Mouse (Mus musculus) limb, embryonic 11.5 days (tissue): ENCODE measurements around the gene Gpr146. TPM values are rescaled to one million over a fixed set of nuclear protein-coding genes. Genes with fewer than 3 reads are reported as not detected.
"Not testable (repeated sequence)": the region's sequence is repeated elsewhere in the genome, so short reads cannot be mapped to it uniquely, and the experiment has no call there.

ENCODE experiments used
- ATAC-seq: fragments of 200-750 bp; cut with Nextera tagmentation; 2 replicates; pipeline ENCODE4 v1.8.0; 2017; ENCODE audit warnings: low read depth; ENCODE audit not compliant: insufficient number of reproducible peaks, low FRiP score, low TSS enrichment
- DNase-seq: peaks from one replicate; pipeline ENCODE4 v3.0.0-alpha.2; 2015; ENCODE audit warnings: low spot score
- H3K27ac ChIP-seq: fragments of 300-500 bp; sonication (generic); replicated peaks from 2 replicates; pipeline ENCODE4 v1.5.1; 2014; ENCODE audit warnings: low read depth, mild to moderate bottlenecking, low read length
- H3K27me3 ChIP-seq: fragments of 300-500 bp; sonication (generic); 2 replicates; pipeline ENCODE4 v1.6.1; 2014; ENCODE audit warnings: mild to moderate bottlenecking, low read length, mixed read lengths; ENCODE audit not compliant: control insufficient read depth, insufficient read depth
- H3K36me3 ChIP-seq: fragments of 300-500 bp; sonication (generic); 2 replicates; pipeline ENCODE4 v1.6.1; 2014; ENCODE audit warnings: mild to moderate bottlenecking, low read length, moderate library complexity, mixed read lengths; ENCODE audit not compliant: control insufficient read depth, insufficient read depth
- H3K4me1 ChIP-seq: fragments of 300-500 bp; sonication (generic); 2 replicates; pipeline ENCODE4 v1.6.1; 2014; ENCODE audit warnings: low read length, mixed read lengths; ENCODE audit not compliant: control insufficient read depth, insufficient read depth
- H3K4me2 ChIP-seq: fragments of 300-500 bp; sonication (generic); 2 replicates; pipeline ENCODE4 v1.6.1; 2014; ENCODE audit warnings: low read depth, mild to moderate bottlenecking, moderate library complexity; ENCODE audit not compliant: severe bottlenecking
- H3K4me3 ChIP-seq: fragments of 300-500 bp; sonication (generic); 2 replicates; pipeline ENCODE4 v1.5.1; 2014; ENCODE audit warnings: low read depth, low read length
- H3K9ac ChIP-seq: fragments of 300-500 bp; sonication (generic); 2 replicates; pipeline ENCODE4 v1.6.1; 2014; ENCODE audit warnings: mild to moderate bottlenecking, low read length
- H3K9me3 ChIP-seq: fragments of 300-500 bp; sonication (generic); 2 replicates; pipeline ENCODE4 v1.6.1; 2016; ENCODE audit warnings: low read length; ENCODE audit not compliant: control insufficient read depth
- WGBS: fragments of 180-500 bp; shearing (Covaris S2); extraction: QIAGEN DNeasy Blood & Tissue Kit; methylation state at CpG from one replicate; pipeline ENCODE4 v1.1.7; 2014; 5-methylcytosine and 5-hydroxymethylcytosine counted together
- polyA plus RNA-seq: library from polyadenylated mRNA; unstranded; fragments of >200 nt; fragmentation: Nextera tagmentation; extraction: Ambion mirVana; gene quantifications from 2 replicates; pipeline ENCODE4 v1.2.1, GENCODE M21; 2014

Gene Gpr146
- polyA plus RNA-seq, 1 experiment from 2014 or later, result 1.9 TPM

DNA sequence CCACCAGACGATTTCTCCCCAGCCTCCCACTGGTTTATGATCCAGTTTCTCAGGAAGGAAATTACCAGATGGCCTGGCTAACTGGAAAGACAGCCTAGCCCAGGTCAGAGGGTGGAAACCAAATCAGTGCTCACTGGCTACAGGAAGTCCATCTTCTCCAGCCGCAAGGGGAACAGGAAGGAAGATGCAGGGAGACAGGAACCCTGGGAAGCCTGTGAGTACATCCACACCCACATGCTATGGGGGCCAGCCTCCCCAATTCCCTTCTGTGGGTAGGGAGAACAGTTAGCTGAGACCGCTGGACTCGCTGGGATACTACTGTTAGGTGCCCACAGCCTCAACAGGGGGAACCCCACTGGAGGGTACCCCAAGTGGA is 10.7 kb downstream of the Gpr146 start:
- DNase-seq (peak; percentile 48), ATAC-seq (no peak)
- H3K36me3 ChIP-seq, result no peaks in the 10 kb centered on the region; the same call in 1 of the 2 replicates
- H3K9ac ChIP-seq, result no peak overlapping the region
- no peaks in the 10 kb centered on the region for H3K27me3 ChIP-seq
- H3K4me1 ChIP-seq, result peaks cover 32% of the 10 kb centered on the region
- H3K4me2 ChIP-seq, result 0 out of 2 replicates have a peak overlapping the region, but pooled peaks have one; percentile 15
- H3K27ac ChIP-seq, result peak overlapping the region; percentile 86
- 43% methylated on average over 4 of the region's 4 CpGs for WGBS
- no peaks in the 10 kb centered on the region for H3K9me3 ChIP-seq
- no peak overlapping the region for H3K4me3 ChIP-seq

DNA sequence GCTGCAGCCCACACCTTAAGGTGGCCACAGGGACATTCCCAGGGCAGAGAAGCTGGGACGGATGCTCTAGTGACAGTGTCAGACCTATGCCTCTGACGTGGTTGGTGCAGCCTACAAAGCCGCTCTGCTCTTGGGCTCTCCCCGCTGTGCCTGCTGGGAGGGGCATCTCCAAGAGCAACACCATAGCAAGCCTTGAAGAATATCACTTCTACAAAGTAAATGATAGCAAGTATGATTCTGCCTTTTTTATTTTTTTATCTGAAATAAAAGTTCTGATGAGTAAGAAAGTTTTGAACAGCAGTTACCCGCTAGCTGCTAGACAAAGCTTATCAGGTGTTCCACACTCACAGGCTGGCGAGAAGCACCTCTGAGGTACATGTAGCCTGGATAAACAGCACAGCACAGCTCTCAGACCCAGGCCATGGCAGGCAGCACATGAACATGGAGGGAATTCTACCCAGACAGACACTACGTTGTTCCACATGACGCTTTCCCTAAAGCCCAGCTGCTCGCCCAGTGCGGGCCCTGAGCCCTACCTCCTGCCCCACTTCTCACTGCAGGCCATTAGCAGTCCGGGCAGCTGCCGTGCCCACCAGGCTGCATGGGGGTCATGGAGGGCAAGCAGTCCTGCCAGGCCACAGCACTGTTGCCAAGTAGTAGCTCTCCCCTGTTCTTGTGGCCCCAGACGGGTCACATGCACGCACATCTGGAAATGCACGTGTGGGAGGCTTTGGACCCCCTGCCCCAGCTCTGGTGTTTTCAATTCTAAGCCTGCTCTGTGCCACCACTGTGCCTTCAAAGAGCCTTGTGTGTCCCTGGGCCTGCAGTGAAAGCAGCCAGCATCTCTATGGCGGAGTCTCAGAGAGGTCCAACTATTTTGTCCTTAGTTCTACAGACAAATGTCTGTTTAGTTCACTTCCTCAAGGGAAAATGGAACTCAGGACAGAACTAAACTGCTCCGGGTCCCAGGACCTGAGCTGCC is 11.5 kb downstream of the Gpr146 start:
- Histone ChIP-seq H3K4me3 (no peak overlapping the region), H3K4me2 (no peak overlapping the region)
- ATAC-seq, result peak; percentile 14; the same call in 1 of the 2 replicates

DNA sequence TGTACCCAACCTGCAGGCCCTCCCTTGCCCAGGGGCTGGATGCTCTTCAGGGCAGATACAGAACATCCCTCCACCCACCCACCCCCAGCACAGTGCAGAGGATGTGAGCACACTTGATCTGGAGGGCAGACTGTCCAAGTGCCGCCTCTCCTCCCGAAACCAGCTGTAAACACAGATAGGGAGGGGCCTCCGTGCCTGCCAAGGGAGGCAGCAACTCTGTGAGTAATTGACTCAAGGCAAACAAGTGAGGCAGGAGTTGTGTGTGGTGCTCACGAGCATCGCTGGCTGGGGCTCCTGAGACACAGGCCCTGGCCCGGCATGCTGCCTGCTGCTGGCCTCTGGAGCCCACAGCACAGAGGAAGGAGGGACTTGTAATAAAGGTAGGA is 12.2 kb downstream of the Gpr146 start:
- peaks cover 32% of the 10 kb centered on the region for H3K4me1 ChIP-seq
- no peaks in the 10 kb centered on the region; the same call in 1 of the 2 replicates for H3K36me3 ChIP-seq
- no peaks in the 10 kb centered on the region for H3K27me3 ChIP-seq
- no peaks in the 10 kb centered on the region for H3K9me3 ChIP-seq
- H3K4me2 ChIP-seq, result no peak overlapping the region
- H3K4me3 ChIP-seq, result no peak overlapping the region
- ATAC-seq (no peak), DNase-seq (peak; percentile 55)
- no peak overlapping the region for H3K9ac ChIP-seq
- H3K27ac ChIP-seq, result peak overlapping the region; percentile 86
- 8% methylated on average over 6 of the region's 6 CpGs for WGBS

More for the DNA sequence above, 11.5 kb downstream of the Gpr146 start:
- 59% methylated on average over 17 of the region's 17 CpGs for WGBS
- no peak overlapping the region; the same call in 1 of the 2 replicates for H3K9ac ChIP-seq
- DNase-seq, result peak; percentile 44
- no peaks in the 10 kb centered on the region for H3K9me3 ChIP-seq
- no peaks in the 10 kb centered on the region; the same call in 1 of the 2 replicates for H3K36me3 ChIP-seq
- peaks cover 32% of the 10 kb centered on the region for H3K4me1 ChIP-seq
- no peaks in the 10 kb centered on the region for H3K27me3 ChIP-seq
- H3K27ac ChIP-seq, result peak overlapping the region; percentile 86

DNA sequence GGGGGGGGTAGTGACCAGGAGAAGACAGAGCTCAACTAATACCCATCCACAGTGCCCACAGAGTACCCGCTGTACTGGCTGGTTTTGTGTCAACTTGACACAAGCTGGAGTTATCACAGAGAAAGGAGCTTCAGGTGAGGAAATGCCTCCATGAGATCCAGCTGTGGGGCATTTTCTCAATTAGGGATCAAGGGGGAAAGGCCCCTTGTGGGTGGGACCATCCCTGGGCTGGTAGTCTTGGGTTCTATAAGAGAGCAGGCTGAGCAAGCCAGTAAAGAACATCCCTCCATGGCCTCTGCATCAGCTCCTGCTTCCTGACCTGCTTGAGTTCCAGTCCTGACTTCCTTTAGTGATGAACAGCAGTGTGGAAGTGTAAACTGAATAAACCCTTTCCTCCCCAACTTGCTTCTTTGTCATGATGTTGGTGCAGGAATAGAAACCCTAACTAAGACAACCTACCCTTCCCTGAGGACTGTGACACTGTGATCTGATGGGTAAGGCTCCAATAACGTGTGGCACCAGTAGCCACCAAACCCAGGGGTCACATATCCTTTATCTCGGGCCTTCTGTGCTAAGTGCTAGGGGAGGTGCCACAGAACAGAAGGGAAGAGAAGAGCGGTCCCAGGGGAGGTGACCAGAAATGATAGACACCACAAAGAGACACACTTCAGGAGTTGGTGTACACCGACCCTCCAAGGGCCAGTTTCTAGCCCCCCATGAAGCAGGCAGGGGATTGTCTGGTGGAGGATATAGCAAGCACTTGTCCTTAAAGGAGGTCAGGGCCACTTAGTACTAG is 13.0 kb downstream of the Gpr146 start:
- H3K4me1 ChIP-seq, result peaks cover 32% of the 10 kb centered on the region
- H3K9ac ChIP-seq, result 0 out of 2 replicates have a peak overlapping the region, but pooled peaks have one; percentile 7
- not testable (repeated sequence) for DNase-seq, ATAC-seq, H3K36me3 ChIP-seq, H3K27me3 ChIP-seq, H3K9me3 ChIP-seq, H3K4me3 ChIP-seq, H3K27ac ChIP-seq, H3K4me2 ChIP-seq
- WGBS, result 78% methylated on average over 5 of the region's 5 CpGs

DNA sequence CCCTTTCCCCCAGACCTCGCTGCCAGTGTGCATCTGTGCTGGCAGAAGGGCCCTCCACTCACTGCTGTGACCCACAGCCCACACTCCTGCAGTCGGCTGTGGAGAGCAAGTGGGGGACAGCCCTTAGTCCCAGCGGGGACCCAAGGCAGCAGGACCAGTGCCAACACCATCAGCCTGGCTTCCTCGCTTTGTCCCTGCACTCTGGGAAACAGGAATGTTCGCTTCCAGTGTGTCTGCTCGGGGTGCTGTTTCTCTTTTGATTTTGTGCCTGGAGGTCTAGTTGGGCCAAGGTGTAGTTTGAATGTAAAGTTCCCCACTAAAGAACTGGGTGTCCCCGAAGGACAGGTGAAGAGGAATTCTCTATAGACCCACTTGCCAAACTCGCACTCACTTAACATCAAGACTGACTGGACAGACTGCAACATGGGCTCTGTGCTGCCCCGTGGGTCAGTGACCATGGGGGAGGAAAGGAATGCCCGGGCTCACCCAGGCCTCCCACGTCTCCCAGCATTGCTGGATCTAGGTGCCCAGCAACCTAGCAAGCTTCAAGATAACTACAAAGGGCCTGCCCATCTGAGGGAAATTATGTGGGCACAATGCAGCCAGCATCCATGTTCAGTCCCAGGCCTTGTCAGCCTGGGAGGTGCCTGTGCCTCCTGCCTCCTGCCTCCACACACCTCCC is 14.0 kb downstream of the Gpr146 start:
- Histone ChIP-seq H3K4me3 (no peak overlapping the region), H3K4me2 (no peak overlapping the region), H3K9me3 (no peaks in the 10 kb centered on the region), H3K9ac (peak overlapping the region; percentile 7; the same call in 1 of the 2 replicates), H3K27ac (no peak overlapping the region), H3K27me3 (no peaks in the 10 kb centered on the region), H3K4me1 (peaks cover 32% of the 10 kb centered on the region), H3K36me3 (no peaks in the 10 kb centered on the region; the same call in 1 of the 2 replicates)
- WGBS, result 85% methylated on average over 11 of the region's 11 CpGs
- DNase-seq, result no peak
- ATAC-seq, result no peak

DNA sequence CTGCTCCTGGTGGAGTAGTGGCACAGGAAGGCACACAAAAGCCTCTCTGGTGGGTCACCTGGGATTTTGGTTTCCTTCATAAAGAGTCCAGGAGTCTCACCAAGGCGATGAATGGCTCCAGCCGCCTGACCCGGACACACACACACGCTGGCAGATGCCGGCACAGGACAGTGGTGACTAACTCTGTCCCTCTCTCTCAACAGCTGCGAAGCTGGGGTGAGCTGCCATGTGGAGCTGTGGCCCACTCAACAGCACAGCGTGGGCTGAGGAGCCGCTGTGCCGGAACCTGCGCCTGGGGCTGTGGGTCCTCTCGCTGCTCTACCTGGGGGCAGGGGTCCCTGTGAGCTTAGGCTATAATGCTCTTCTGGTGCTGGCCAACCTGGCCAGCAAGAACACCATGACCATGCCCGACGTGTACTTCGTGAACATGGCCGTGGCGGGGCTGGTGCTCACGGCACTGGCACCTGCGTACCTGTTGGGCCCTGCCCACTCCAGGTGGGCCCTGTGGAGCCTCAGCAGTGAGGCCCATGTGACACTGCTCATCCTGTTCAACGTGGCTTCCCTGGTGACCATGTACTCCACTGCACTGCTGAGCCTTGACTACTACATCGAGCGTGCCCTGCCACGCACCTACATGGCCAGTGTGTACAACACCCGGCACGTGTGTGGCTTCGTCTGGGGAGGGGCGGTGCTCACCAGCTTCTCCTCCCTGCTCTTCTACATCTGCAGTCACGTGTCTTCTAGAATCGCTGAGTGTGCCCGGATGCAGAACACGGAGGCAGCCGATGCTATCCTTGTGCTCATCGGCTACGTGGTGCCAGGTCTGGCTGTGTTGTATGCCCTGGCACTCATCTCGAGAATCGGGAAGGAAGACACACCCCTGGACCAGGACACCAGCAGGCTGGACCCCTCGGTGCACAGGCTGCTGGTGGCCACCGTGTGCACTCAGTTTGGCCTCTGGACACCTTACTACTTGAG is 15.0 kb downstream of the Gpr146 start:
- Histone ChIP-seq H3K4me2 (no peak overlapping the region), H3K9me3 (no peaks in the 10 kb centered on the region), H3K9ac (no peak overlapping the region), H3K27ac (no peak overlapping the region), H3K4me1 (peaks cover 26% of the 10 kb centered on the region), H3K27me3 (no peaks in the 10 kb centered on the region), H3K36me3 (no peaks in the 10 kb centered on the region; the same call in 1 of the 2 replicates), H3K4me3 (no peak overlapping the region)
- ATAC-seq, result no peak
- 94% methylated on average over 37 of the region's 37 CpGs for WGBS
- DNase-seq, result no peak

DNA sequence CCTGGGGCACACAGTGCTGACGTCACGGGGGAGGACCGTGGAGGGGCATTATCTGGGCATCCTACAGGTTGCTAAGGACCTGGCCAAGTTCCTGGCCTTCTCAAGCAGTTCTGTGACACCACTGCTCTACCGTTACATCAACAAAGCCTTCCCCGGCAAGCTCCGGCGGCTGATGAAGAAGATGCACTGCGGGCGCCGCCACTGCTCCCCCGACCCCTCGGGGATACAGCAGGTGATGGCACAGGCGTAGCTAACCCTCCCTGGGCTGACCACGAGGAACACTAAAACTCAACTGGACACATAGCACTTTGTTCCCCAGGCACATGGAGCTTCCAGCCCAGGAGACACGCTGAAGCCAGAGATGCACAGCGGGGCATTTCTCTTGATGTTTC is 15.7 kb downstream of the Gpr146 start:
- ATAC-seq (no peak), DNase-seq (no peak)
- 94% methylated on average over 16 of the region's 16 CpGs for WGBS
- no peaks in the 10 kb centered on the region for H3K27me3 ChIP-seq
- peaks cover 20% of the 10 kb centered on the region for H3K4me1 ChIP-seq
- no peaks in the 10 kb centered on the region; the same call in 1 of the 2 replicates for H3K36me3 ChIP-seq
- no peaks in the 10 kb centered on the region for H3K9me3 ChIP-seq
- H3K9ac ChIP-seq, result no peak overlapping the region
- H3K4me2 ChIP-seq, result no peak overlapping the region
- no peak overlapping the region for H3K27ac ChIP-seq
- no peak overlapping the region for H3K4me3 ChIP-seq
